Mouse (Mus musculus): ENCODE data around the gene Obox6. TPM values are rescaled to one million over a fixed set of nuclear protein-coding genes. Genes with fewer than 3 reads are reported as not detected.

Gene Obox6
- not detected for polyA plus RNA-seq (2014; fragmentation: Illumina TruSeq; extraction: RNeasy Lipid Tissue Mini Kit (QIAGEN cat#74804); ENCODE audit: low read depth, low replicate concordance)

GRCm38 (mm10) chr7:15839578-15839977 is at the start of gene Obox6:
TSS of gene Obox6 (minus strand) at chr7:15839678.

GRCm38 (mm10) chr7:15882317-15882716 is 42.8 kb upstream of the Obox6 start, which contains the start of gene Crxos:
TSS of gene Crxos (plus strand) at chr7:15882617.

GRCm38 (mm10) chr7:15879756-15880155 is 40.3 kb upstream of the Obox6 start, which contains the start of gene Crx:
TSS of gene Crx (minus strand) at chr7:15879968.

Other genes starting within 250 kb of the Obox6 start
- gene Obox3, start 199.8 kb downstream of the Obox6 start, polyA plus RNA-seq (2014; fragmentation: Illumina TruSeq; extraction: RNeasy Lipid Tissue Mini Kit (QIAGEN cat#74804); ENCODE audit: low read depth, low replicate concordance): not detected
- gene Obox5, start 89.5 kb downstream of the Obox6 start, polyA plus RNA-seq (2014; fragmentation: Illumina TruSeq; extraction: RNeasy Lipid Tissue Mini Kit (QIAGEN cat#74804); ENCODE audit: low read depth, low replicate concordance): not detected
- gene Crx, start 40.3 kb upstream of the Obox6 start, polyA plus RNA-seq (2014; fragmentation: Illumina TruSeq; extraction: RNeasy Lipid Tissue Mini Kit (QIAGEN cat#74804); ENCODE audit: low read depth, low replicate concordance): not detected
- gene Crxos, start 42.9 kb upstream of the Obox6 start, polyA plus RNA-seq (2014; fragmentation: Illumina TruSeq; extraction: RNeasy Lipid Tissue Mini Kit (QIAGEN cat#74804); ENCODE audit: low read depth, low replicate concordance): not detected
- 17.5 TPM for gene Selenow, start 82.7 kb upstream of the Obox6 start, polyA plus RNA-seq (2014; fragmentation: Illumina TruSeq; extraction: RNeasy Lipid Tissue Mini Kit (QIAGEN cat#74804); ENCODE audit: low read depth, low replicate concordance)
- 10.4 TPM for gene Nop53, start 106.4 kb upstream of the Obox6 start, polyA plus RNA-seq (2014; fragmentation: Illumina TruSeq; extraction: RNeasy Lipid Tissue Mini Kit (QIAGEN cat#74804); ENCODE audit: low read depth, low replicate concordance)
- 0.74 TPM for gene Ehd2, start 127.9 kb upstream of the Obox6 start, polyA plus RNA-seq (2014; fragmentation: Illumina TruSeq; extraction: RNeasy Lipid Tissue Mini Kit (QIAGEN cat#74804); ENCODE audit: low read depth, low replicate concordance)
- gene Bicra, start 208.2 kb upstream of the Obox6 start, polyA plus RNA-seq (2014; fragmentation: Illumina TruSeq; extraction: RNeasy Lipid Tissue Mini Kit (QIAGEN cat#74804); ENCODE audit: low read depth, low replicate concordance): 0.26 TPM
- gene Zfp541, start 222.1 kb upstream of the Obox6 start, polyA plus RNA-seq (2014; fragmentation: Illumina TruSeq; extraction: RNeasy Lipid Tissue Mini Kit (QIAGEN cat#74804); ENCODE audit: low read depth, low replicate concordance): not detected

Measured in liver, adult 10 weeks (tissue).